In genomic region chr12:100692208-100692607, GRCm38 (mm10) we compare ENCODE assay signal across 18 mouse cellular contexts.
"Had no signal": no experiment of that assay in that cellular context is flagged by ENCODE, and none has a peak within 500 bp of the region (broad histone marks: within the 10 kb centered on the region; RNA-seq: fewer than 3 reads in every experiment).

No protein-coding gene starts in this region.

- H3K4me2 ChIP-seq: liver, embryonic 15.5 days; lung, embryonic 14.5 days; midbrain, embryonic 12.5 days; neural tube, embryonic 13.5 days; neural tube, embryonic 15.5 days had no signal

- H3K9me3 ChIP-seq: liver, embryonic 15.5 days; midbrain, embryonic 10.5 days; midbrain, embryonic 12.5 days; neural tube, embryonic 13.5 days; neural tube, embryonic 15.5 days had no signal

- DNase-seq: liver, postnatal 0 days; lung, embryonic 14.5 days; lung, postnatal 10 days; lung, postnatal 4 days; midbrain, embryonic 14.5 days; right cerebral cortex, postnatal 25 days; right cerebral cortex, postnatal 4 days; spleen, adult 18-20 months; thymus, adult 18-20 months; thymus, postnatal 14 days; thymus, postnatal 36 days had no signal

- H3K4me1 ChIP-seq: liver, embryonic 15.5 days; neural tube, embryonic 13.5 days; neural tube, embryonic 15.5 days had no signal

- H3K4me3 ChIP-seq: liver, embryonic 15.5 days; midbrain, embryonic 10.5 days; midbrain, embryonic 12.5 days; myocyte; neural tube, embryonic 13.5 days; neural tube, embryonic 15.5 days had no signal

- H3K9ac ChIP-seq: liver, embryonic 15.5 days; liver, postnatal 0 days; lung, embryonic 14.5 days; midbrain, embryonic 12.5 days; neural tube, embryonic 13.5 days; neural tube, embryonic 15.5 days had no signal

- H3K36me3 ChIP-seq: liver, embryonic 15.5 days; midbrain, embryonic 10.5 days; midbrain, embryonic 12.5 days; neural tube, embryonic 13.5 days; neural tube, embryonic 15.5 days had no signal

- H3K27ac ChIP-seq: liver, embryonic 15.5 days; midbrain, embryonic 10.5 days; midbrain, embryonic 12.5 days; neural tube, embryonic 13.5 days; neural tube, embryonic 15.5 days had no signal

- ATAC-seq: liver, postnatal 0 days; midbrain, embryonic 16.5 days had no signal

- H3K27me3 ChIP-seq: liver, embryonic 15.5 days; midbrain, embryonic 12.5 days; neural tube, embryonic 13.5 days; neural tube, embryonic 15.5 days had no signal
